Mouse (Mus musculus): ENCODE measurements around the gene Fggy.

The Fggy gene

DNA sequence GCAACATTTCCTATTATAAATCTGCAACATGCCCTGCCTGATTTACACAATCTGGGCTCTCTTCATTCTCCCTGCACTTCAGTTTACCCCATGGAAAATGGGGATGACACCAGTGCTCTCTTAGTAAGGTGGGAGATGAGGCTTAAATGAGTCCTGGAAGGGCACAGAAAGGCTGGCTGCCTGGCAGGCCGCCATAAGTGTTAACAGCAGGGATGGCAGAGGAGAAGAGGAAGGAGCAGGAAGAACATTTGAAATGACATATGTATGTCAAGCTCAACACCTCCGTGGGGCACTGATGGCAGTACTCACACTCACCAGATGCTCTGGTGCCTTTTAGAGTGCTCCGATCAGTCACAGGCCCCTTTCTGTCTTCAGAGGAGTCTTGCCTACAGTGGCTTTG lies 308.6 kb downstream of the Fggy start:
- DNase-seq = peak; percentile 60

- DNase-seq = no peak
Measured at GRCm38 (mm10) chr4:95867103-95867502, 309.8 kb downstream of the Fggy start.

DNA sequence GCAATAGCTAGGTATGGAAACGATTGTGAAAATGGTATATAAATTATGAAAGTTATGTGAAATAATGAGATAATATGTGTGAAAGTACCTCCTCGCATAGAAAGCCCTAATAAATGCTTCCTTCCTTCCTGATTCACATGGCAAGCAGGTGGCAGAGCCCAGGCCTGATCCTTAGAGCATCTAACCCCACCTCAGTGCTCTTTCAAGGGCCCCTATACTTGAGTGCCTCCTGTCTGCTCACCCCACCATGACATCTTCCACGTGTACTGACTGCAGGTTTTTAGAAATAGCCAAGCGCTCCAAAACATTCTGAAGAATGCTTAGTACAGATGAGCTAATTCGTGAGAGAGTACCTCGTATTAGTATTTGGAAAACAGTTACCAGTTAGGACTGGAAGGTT lies 311.0 kb downstream of the Fggy start:
- DNase-seq = no peak

- DNase-seq = peak; percentile 61
Measured at GRCm38 (mm10) chr4:95871216-95871881, 314.0 kb downstream of the Fggy start.

DNA sequence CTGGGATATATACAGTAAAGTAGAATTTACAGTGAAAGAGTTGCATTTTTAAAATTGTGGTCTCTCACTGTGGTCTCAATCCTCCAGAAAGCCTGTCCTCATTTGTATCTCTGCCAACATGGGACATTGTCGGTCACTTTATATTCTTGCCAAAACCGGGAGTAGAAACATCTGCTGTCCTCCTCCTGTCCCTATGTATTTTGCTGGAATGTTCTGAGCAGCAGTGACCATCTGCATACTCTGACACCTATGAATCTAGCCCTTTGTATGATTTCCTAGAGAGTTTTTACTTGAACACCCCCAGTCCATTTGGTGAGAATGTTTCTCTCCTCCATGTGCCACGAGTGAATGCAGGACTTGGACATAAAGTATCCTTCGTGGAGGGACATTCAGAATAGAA lies 318.6 kb downstream of the Fggy start:
- no peak for DNase-seq

- no peak for DNase-seq
Measured at GRCm38 (mm10) chr4:95877436-95877835, 320.1 kb downstream of the Fggy start.

DNA sequence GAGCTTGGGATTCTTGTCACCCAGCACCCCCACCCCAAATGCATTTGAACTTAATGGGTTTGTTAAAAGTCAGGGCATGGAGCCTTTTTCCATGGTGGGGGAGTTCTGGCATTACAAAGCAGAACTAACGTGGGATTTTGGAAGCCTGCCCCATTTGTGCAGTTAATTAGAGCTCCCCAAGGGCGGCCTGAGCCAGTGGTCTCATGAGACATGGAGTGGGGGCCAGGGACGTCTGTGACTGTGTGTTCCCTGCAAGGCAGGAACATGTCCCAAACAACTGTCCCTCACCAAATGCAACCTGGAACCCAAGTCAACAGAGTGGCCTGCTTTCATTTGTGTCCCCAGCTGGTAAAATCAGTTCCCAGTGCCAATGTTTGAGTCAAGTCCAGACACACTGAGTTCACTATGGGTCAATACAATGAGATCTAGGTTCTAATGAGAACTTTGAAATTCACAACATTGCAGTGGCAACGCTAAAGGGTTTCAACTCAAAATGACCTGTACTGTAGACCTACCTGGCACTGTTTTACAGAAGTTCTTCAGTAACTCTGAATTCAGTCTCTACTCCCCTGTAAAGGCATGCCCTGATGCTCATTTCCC lies 324.5 kb downstream of the Fggy start:
- DNase-seq = no peak

DNA sequence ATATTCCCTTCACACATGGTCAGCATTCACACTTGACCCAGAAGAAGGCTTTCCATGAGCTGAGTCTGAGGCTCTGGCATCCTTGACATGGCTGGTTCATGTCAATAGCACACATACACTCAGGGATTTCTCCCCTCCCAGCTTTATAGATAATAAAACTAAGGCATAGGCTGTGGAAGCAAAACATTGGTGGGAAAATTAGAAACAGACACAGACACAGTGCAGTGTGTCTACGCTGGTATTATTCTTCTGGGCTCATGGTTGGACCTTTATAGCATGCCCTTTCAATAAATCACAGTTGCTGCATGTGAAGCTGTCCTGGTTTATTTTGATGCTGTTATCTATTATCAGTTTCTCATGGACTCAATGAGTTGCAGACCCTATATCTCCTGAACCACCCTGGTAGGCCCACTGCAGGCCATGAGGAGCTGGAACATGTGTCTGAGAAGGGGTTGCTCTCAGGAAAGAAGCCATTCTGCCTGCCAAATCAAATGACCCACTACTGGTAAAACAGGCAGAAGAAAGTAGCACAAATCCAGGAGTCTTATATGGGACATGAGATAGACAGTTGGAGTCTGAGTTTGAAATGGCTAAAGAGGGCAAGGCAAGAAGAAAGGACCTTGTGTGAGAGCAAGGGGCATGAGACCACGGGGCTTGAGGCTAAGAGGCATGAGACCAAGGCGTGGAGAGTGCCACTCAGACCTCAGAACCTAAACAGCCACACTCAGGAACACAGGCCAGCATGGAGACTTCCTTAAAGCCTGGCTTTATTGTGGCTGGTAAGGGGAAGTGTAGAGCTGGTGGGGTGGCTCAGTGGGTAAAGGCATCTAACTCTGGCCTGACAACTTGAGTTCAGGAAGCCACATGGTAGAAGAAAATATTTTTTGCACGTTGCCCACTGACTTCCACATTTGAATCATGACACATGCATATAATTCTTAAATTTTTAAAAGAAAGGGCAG lies 327.2 kb downstream of the Fggy start:
- no peak for DNase-seq

DNA sequence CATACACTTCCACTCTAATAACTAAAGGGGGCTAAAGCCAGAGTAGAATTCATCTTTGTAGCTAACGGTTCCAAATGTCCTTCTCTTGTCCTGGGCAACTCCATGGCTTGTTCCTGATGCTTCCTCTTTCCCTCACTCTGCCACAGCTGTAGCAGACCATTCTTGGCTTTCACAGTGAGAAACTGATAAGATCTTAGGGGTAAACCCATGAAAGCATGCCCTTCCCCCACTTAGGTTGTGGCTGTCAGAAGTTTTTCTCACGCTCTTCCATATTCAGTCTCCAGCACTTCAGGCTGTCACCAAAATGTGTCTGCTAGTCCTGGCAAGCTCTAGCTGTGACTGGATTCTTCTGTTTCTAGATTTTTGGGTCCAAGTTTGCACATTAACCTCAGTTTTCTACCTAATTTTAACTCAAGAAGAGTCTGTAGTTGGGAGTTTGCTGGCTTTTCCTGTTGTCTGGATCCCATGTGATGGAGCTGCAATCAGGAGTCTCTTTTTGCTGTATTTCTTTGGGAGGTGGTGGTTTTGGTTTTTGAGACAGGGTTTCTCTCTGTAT lies 338.0 kb downstream of the Fggy start:
- DNase-seq = no peak

- DNase-seq = no peak
Measured at GRCm38 (mm10) chr4:95896571-95896970, 339.3 kb downstream of the Fggy start.

GRCm38 (mm10) chr4:95897236-95897874 lies 340.0 kb downstream of the Fggy start:
- peak; percentile 54 for DNase-seq

DNA sequence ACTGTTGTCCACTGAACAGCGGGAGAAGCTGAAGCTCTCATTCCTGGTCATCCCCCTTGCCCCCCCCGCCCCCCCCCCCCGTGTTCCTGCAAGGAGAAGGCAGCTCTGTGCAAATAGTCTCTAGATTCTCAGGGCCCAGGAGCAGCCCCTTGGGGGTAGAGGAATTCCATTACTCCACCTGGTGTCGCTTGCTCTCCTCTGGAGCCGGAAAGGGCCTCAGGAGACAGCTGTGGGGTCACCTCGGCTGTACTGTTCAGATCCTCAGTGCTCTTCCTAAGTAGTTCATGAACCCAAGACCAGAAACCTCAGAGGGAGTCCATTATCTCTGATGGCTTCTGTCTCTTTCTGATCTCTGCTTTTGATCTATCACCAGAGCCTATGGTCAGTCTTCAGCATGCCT lies 341.4 kb downstream of the Fggy start:
- no peak for DNase-seq

DNA sequence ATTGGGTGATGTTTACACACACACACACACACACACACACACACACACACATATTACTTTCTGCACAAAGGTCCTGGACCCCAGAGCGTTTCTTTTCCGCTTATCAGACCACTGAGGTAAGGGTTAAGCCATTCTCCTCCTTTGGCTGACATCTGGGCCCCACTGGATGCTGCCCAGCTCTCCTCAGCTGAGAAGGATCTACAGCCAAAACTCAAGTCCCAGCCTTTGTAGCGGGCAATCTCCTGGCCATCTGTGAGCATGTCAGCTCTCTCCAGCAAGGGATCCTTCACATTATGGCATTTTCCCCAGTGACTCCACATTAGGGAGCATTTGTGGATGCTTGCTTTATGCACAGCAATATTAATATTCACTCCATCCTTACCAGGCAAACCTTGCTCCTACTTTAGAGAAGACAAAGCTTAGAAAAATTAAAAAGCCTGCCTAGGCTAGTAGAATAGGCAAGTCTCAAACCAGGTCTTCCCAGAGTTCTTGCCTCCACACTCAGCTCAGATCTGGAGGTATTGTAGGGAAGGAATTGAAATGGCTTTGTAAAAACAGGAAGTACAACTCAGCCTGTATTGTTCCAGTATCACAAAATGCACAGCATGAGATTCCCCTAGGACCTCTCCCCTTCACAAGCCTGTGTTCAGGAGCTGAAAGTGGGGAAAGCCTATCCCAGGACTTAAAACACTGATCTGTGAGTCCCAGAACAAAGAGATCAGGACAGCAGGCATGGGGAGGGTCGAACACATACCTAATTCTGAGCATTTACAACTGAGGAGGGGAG lies 342.8 kb downstream of the Fggy start:
- no peak for DNase-seq

DNA sequence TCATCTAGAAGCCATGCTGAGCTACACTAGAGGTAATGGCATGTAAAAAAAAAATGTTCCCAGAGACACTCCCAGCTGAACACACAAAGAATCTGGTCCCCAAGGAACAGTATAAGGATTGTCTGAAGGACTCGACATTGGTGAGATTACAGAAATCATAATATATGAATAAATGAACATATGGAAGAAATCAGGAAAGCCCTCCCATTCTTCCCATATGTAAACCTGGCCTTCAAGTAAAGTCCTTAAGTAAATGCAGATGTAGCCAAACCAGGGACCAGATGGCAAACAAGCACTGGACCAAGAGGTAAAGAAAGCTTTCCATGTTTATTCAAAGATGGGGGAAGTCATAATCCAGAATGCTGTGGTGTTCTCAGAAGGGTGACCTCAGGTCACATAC lies 343.5 kb downstream of the Fggy start:
- no peak for DNase-seq

DNA sequence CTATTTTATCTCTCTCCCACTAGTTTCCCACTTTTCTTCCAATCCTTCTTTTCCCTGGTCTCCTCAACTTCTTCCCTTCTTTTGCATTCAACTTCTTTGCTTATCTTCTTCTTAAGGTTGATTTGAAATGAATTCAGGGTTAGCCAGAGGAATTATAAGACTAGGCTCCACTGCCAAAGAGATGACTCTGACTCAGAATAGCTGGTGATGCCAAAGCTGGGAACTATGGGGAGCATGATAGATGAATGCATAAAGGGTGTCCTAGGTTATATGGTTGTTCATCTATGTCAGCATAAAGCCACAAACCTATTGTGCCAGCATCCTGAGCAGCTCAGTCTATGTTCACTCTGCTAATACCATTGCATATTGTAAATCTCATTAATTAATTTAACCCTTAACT lies 348.8 kb downstream of the Fggy start:
- no peak for DNase-seq

DNA sequence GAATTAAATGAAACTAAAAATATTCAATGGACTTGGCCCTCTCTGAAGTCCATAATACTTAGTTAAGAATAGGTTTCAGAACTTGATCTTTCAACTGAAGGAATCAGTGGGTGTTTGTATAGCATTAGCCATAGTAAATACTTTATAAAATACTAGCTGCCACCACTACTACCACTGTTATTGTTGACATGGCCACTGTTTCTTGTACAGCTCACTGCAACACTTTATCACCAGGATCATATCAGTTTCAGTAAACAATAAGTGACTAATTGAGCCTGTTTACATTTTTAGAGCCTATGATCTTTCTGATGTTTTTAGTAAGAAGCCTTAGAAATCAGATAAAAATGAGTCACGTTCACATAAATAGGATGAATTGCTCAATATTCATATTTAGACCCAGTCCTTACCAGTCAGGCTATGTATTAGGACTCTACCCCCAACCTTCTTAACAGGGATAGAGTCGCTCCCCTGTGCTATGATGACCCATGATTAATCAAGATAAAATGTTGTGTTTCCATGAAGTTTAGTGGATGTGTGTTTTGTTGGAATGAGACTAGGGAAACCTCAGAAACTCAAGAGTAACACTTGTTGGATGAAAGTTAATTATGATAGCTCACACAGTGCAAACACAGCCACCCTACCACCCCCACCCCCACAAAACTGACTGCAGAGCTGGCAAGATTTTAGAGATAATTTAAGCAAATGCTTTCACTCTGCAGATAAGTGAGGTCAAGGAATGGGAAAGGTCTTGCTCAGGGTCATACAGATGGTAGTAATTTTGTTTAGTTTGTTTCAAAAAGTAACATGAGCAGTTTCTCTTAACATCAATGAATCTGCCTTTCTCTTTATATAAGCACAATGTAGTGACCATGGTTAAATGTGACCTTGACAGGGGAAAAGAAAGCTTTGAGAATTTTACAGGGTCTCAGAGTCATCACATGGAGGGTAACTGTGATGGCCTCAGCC lies 352.7 kb downstream of the Fggy start:
- DNase-seq = no peak

DNA sequence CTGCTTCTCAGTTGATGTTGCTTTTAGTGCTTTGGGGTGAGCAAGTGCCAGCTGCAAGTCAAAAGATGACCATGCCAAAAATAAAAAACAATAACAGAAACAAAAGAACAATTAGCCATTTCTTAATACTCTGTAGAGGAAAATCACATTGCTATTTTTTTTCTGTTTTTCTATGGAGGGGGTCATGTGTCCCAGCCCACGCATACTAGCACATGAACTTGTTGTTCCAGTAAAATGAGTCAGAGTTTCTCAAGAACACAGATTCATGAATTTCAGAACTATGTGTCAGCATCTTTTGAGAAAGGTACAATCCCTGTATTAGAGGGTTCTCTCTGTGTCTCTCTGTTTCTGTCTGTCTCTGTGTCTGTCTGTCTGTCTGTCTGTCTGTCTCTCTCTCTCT lies 355.7 kb downstream of the Fggy start:
- no peak for DNase-seq

GRCm38 (mm10) chr4:95915628-95916579 lies 358.6 kb downstream of the Fggy start:
- no peak for DNase-seq

DNA sequence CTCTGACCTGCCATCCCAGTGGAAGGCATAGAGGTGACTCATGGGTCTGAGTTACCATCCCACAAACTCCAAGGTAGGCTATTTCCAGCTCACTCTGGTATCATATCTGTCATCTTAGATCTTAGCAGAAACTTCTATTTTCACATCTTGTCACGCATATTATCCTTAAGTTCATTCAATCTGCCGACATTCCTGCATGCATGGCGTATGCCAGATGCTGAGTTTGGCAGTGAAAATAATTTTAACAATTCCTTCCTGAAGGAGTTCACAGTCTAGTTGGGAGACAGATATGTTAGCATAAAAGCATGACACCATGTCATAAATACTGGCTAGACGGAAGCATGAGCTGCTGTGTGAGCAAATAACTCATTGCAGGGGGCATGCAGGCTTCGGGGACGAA lies 360.4 kb downstream of the Fggy start:
- no peak for DNase-seq

DNA sequence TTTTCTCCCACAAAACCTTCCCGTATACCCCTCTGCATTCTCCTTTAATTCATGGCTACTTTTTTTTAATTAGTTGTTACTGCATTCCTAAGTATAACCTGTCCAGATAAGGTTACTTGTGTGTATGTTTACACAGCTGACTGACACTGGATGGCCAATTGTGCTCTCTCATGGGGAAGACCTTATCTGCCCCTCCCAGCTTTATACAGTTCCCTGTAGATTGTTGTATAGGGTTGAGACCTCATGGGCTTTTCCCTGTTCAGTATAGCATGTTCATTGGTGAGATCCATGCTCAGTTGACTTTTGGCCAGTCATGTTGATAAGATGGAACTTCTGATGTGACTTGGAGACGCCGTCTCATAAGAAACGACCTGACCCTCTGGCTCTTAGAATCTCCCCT lies 363.1 kb downstream of the Fggy start:
- no peak for DNase-seq

Measured in retina, postnatal 1 day (tissue).